Mouse (Mus musculus) right cerebral cortex, postnatal 14 days (tissue): ENCODE measurements around the gene Olfr1230.

Experiments used
- DNase-seq: peaks from one replicate; pipeline ENCODE4 v3.0.0; 2022

Olfr1230 gene

GRCm38 (mm10) chr2:89297168-89297567 lies at the start of gene Olfr1230:
TSS of gene Olfr1230 (minus strand) at chr2:89297268.
- no peak for DNase-seq

- DNase-seq, result no peak
These were observed 45.2 kb upstream of the Olfr1230 start, which contains the start of gene Olfr1233 for GRCm38 (mm10) chr2:89342298-89342697. TSS of gene Olfr1233 (minus strand) at chr2:89342398.

- DNase-seq, result no peak
These were observed 32.5 kb upstream of the Olfr1230 start, which contains the start of gene Olfr1232 for GRCm38 (mm10) chr2:89329575-89329974. TSS of gene Olfr1232 (minus strand) at chr2:89329675.

GRCm38 (mm10) chr2:89306974-89307373 lies 9.9 kb upstream of the Olfr1230 start, which contains the start of gene Olfr1231:
TSS of gene Olfr1231 (minus strand) at chr2:89307074.
- DNase-seq, result no peak

GRCm38 (mm10) chr2:89287914-89288313 lies 9.2 kb downstream of the Olfr1230 start, which contains the start of gene Olfr1229:
TSS of gene Olfr1229 (minus strand) at chr2:89288014.
- DNase-seq, result no peak

GRCm38 (mm10) chr2:89253962-89254361 lies 43.1 kb downstream of the Olfr1230 start, which contains the start of gene Olfr1228:
TSS of gene Olfr1228 (minus strand) at chr2:89254062.
- no peak for DNase-seq
